Mouse (Mus musculus) stomach, postnatal 0 days (tissue): ENCODE results near the gene 4932438H23Rik. TPM values are rescaled to one million over a fixed set of nuclear protein-coding genes. Genes with fewer than 3 reads are reported as not detected.

Source experiments
- ATAC-seq: fragments of 200-750 bp; cut with Nextera tagmentation; 2 replicates; pipeline ENCODE4 v1.8.0; 2017; ENCODE audit not compliant: low FRiP score, low TSS enrichment
- DNase-seq: peaks from one replicate; pipeline ENCODE4 v3.0.0-alpha.2; 2016; ENCODE audit warnings: low spot score
- H3K27ac ChIP-seq: fragments of 300-500 bp; sonication (generic); replicated peaks from 2 replicates; pipeline ENCODE4 v1.5.1; 2014; ENCODE audit warnings: mild to moderate bottlenecking, control low read depth
- H3K27me3 ChIP-seq: fragments of 300-500 bp; sonication (generic); 2 replicates; pipeline ENCODE4 v1.6.1; 2014; ENCODE audit warnings: low read length; ENCODE audit not compliant: control insufficient read depth, insufficient read depth
- H3K36me3 ChIP-seq: fragments of 300-500 bp; sonication (generic); 2 replicates; pipeline ENCODE4 v1.6.1; 2014; ENCODE audit warnings: low read length, mixed read lengths; ENCODE audit not compliant: control insufficient read depth, insufficient read depth
- H3K4me1 ChIP-seq: fragments of 300-500 bp; sonication (generic); replicated peaks from 2 replicates; pipeline ENCODE4 v1.6.1; 2014; ENCODE audit warnings: antibody characterized with exemption; ENCODE audit not compliant: control insufficient read depth, insufficient read depth
- H3K4me2 ChIP-seq: fragments of 300-500 bp; sonication (generic); replicated peaks from 2 replicates; pipeline ENCODE4 v1.6.1; 2014; ENCODE audit warnings: low read depth, mild to moderate bottlenecking, control low read depth, moderate library complexity
- H3K4me3 ChIP-seq: fragments of 300-500 bp; sonication (generic); 2 replicates; pipeline ENCODE4 v1.5.1; 2014; ENCODE audit warnings: low read depth, low read length, control low read depth
- H3K9ac ChIP-seq: fragments of 300-500 bp; sonication (generic); 2 replicates; pipeline ENCODE4 v1.6.1; 2014; ENCODE audit warnings: mild to moderate bottlenecking, low read length, control low read depth, mixed read lengths
- H3K9me3 ChIP-seq: fragments of 300-500 bp; sonication (generic); 2 replicates; pipeline ENCODE4 v1.6.1; 2016; ENCODE audit warnings: low read length; ENCODE audit not compliant: control insufficient read depth
- CTCF ChIP-seq: IDR thresholded peaks from 2 replicates; pipeline ENCODE4 v1.5.1; 2016; ENCODE audit warnings: antibody characterized with exemption, low read depth, mild to moderate bottlenecking, moderate library complexity
- EP300 ChIP-seq: optimal IDR thresholded peaks from 2 replicates; pipeline ENCODE3; 2016; ENCODE audit warnings: antibody characterized with exemption
- WGBS: fragments of 180-500 bp; shearing (Covaris S2); extraction: QIAGEN DNeasy Blood & Tissue Kit; methylation state at CpG from one replicate; pipeline ENCODE4 v1.1.7; 2014; 5-methylcytosine and 5-hydroxymethylcytosine counted together
- polyA plus RNA-seq: library from polyadenylated mRNA; unstranded; fragments of >200 nt; fragmentation: Nextera tagmentation; extraction: Ambion mirVana; gene quantifications from 2 replicates; pipeline ENCODE4 v1.2.1, GENCODE M21; 2015

The 4932438H23Rik gene
- polyA plus RNA-seq, 1 experiment from 2014 or later = 0.04 TPM

GRCm38 (mm10) chr16:91029901-91030300 lies 65.0 kb downstream of the 4932438H23Rik start:
- no peak for ATAC-seq
- H3K9me3 ChIP-seq = no peaks in the 10 kb centered on the region
- WGBS = 83% methylated on average over 2 of the region's 2 CpGs
- no peak overlapping the region for H3K27ac ChIP-seq
- peaks cover 16% of the 10 kb centered on the region for H3K36me3 ChIP-seq
- no peaks in the 10 kb centered on the region for H3K27me3 ChIP-seq
- no peak for DNase-seq
- H3K4me1 ChIP-seq = no peaks in the 10 kb centered on the region
- H3K4me2 ChIP-seq = no peak overlapping the region
- H3K4me3 ChIP-seq = no peak overlapping the region
- no peak for TF ChIP-seq EP300
- no peak for TF ChIP-seq CTCF
- H3K9ac ChIP-seq = no peak overlapping the region

GRCm38 (mm10) chr16:91029161-91029743 lies 65.7 kb downstream of the 4932438H23Rik start:
- WGBS = 86% methylated on average over 8 of the region's 8 CpGs
- no peak overlapping the region for H3K4me3 ChIP-seq
- H3K36me3 ChIP-seq = peaks cover 21% of the 10 kb centered on the region

GRCm38 (mm10) chr16:91026290-91026689 lies 68.6 kb downstream of the 4932438H23Rik start:
- Histone ChIP-seq H3K4me1 (no peaks in the 10 kb centered on the region), H3K4me3 (no peak overlapping the region), H3K27ac (no peak overlapping the region), H3K9ac (no peak overlapping the region), H3K4me2 (no peak overlapping the region), H3K27me3 (no peaks in the 10 kb centered on the region), H3K9me3 (no peaks in the 10 kb centered on the region), H3K36me3 (peaks cover 30% of the 10 kb centered on the region)
- no peak for DNase-seq
- TF ChIP-seq EP300 (no peak), CTCF (no peak)
- ATAC-seq = no peak
- WGBS = 86% methylated on average over 4 of the region's 4 CpGs

More at GRCm38 (mm10) chr16:91029161-91029743, 65.7 kb downstream of the 4932438H23Rik start:
- H3K9ac ChIP-seq = no peak overlapping the region
- H3K4me2 ChIP-seq = no peak overlapping the region
- DNase-seq (no peak), ATAC-seq (no peak)
- no peak overlapping the region for H3K27ac ChIP-seq
- H3K9me3 ChIP-seq = no peaks in the 10 kb centered on the region
- no peaks in the 10 kb centered on the region for H3K4me1 ChIP-seq
- no peaks in the 10 kb centered on the region for H3K27me3 ChIP-seq
- no peak for TF ChIP-seq EP300
- TF ChIP-seq CTCF = no peak

- Histone ChIP-seq H3K4me1 (no peaks in the 10 kb centered on the region), H3K9me3 (no peaks in the 10 kb centered on the region), H3K9ac (no peak overlapping the region), H3K4me3 (no peak overlapping the region), H3K4me2 (no peak overlapping the region), H3K27ac (no peak overlapping the region), H3K27me3 (no peaks in the 10 kb centered on the region), H3K36me3 (peaks cover 30% of the 10 kb centered on the region)
- DNase-seq = peak; percentile 25
- TF ChIP-seq EP300 (no peak), CTCF (peak; percentile 66)
- 77% methylated on average over 1 of the region's 1 CpGs for WGBS
- ATAC-seq = no peak
Measured at GRCm38 (mm10) chr16:91023384-91023783, 71.5 kb downstream of the 4932438H23Rik start.

- H3K9ac ChIP-seq = no peak overlapping the region
- H3K4me1 ChIP-seq = no peaks in the 10 kb centered on the region
- ATAC-seq (no peak), DNase-seq (no peak)
- no peak overlapping the region for H3K4me2 ChIP-seq
- H3K9me3 ChIP-seq = no peaks in the 10 kb centered on the region
- no peak overlapping the region for H3K27ac ChIP-seq
- H3K27me3 ChIP-seq = no peaks in the 10 kb centered on the region
- H3K36me3 ChIP-seq = peaks cover 29% of the 10 kb centered on the region
- H3K4me3 ChIP-seq = no peak overlapping the region
- 86% methylated on average over 10 of the region's 10 CpGs for WGBS
- TF ChIP-seq CTCF (no peak), EP300 (no peak)
Measured at GRCm38 (mm10) chr16:91020842-91021483, 74.0 kb downstream of the 4932438H23Rik start.

DNA sequence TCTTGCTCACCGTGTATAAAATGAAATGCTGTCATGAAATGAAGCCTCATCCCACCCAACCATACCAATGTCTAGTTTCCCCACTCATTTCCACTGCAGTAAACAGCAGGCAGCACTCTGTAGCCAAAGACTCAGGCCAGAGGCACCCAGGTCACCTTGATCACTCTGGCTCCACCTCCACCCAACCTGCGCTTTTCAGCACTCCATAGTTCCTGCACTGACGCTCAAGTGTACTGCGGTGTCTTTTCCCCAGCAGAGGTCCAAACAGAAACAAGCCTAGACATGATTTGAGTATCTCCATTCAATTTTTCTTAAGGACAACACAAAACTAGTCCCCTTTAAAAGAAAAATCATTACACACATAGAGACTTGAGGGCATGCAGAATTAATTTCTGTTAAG lies 75.4 kb downstream of the 4932438H23Rik start:
- Histone ChIP-seq H3K27ac (no peak overlapping the region), H3K36me3 (peaks cover 24% of the 10 kb centered on the region), H3K4me3 (no peak overlapping the region), H3K4me1 (no peaks in the 10 kb centered on the region), H3K9me3 (no peaks in the 10 kb centered on the region), H3K4me2 (no peak overlapping the region), H3K9ac (no peak overlapping the region), H3K27me3 (no peaks in the 10 kb centered on the region)
- TF ChIP-seq EP300 (no peak), CTCF (no peak)
- ATAC-seq (no peak), DNase-seq (no peak)
- 89% methylated on average over 4 of the region's 4 CpGs for WGBS
